Mouse (Mus musculus) G1E (cell line): Measurements from ENCODE around the gene Celf5.

Experiments
- CTCF ChIP-seq: IDR thresholded peaks from 2 replicates; pipeline ENCODE4 v1.5.1; 2012; ENCODE audit warnings: low read depth, low read length, inconsistent platforms, mixed read lengths
- GATA1 ChIP-seq: IDR thresholded peaks from 2 replicates; pipeline ENCODE4 v1.6.1; 2012; ENCODE audit warnings: borderline replicate concordance, low read length, inconsistent platforms, mixed read lengths
- GATA2 ChIP-seq: IDR thresholded peaks from 2 replicates; pipeline ENCODE4 v1.6.1; 2012; ENCODE audit warnings: low read depth, low read length, inconsistent platforms, borderline replicate concordance
- POLR2AphosphoS5 ChIP-seq: IDR thresholded peaks from 2 replicates; pipeline ENCODE4 v1.6.1; 2012; ENCODE audit warnings: low read depth, low read length, inconsistent platforms; ENCODE audit not compliant: insufficient replicate concordance
- TAL1 ChIP-seq: conservative IDR thresholded peaks from 2 replicates; pipeline ENCODE4 v1.6.1; 2012; ENCODE audit warnings: low read depth, low read length, inconsistent platforms, mixed read lengths

DNA sequence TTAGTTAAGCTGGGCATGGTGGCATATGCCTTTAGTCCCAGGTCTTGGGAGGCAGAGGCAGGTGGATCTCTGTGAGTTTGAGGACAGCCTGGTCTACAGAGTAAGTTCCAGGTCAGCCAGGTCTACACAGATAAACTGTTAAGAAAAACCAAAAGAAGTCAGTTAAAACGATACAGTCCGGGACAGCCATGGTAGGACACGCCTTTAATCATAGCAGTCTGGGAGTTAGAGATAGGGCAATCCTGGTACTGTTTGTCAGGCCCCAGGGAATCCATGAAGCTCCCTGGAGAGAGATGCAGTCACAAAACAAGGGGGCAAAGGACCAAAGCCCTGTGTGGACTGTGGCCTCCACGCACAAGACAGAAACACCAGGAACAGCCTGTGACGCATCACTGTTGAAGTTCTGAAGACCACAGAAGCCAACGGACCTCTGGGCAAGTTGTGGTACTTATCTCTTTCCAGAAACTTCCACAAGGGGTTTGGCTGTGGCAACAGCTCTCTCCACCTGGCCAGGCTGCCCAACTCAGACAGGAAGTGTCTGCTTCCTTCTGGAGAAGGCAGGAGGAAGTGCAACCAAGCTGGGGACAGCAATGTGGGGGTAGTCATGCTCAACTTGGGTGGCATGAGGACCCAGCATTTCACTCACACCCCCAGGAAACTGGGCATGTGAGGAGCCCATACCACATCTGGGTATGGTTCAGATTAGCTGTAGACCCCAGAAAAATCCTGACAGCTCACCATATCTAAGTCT, 36.9 kb upstream of the Celf5 start:
- TF ChIP-seq TAL1 = peak; percentile 47; the same call in 1 of the 2 replicates
- no peak for TF ChIP-seq CTCF
- no peak for TF ChIP-seq POLR2AphosphoS5
- no peak for TF ChIP-seq GATA1
- no peak for TF ChIP-seq GATA2
